Mouse (Mus musculus): Measurements from ENCODE around the gene Tpx2.

Gene Tpx2

DNA sequence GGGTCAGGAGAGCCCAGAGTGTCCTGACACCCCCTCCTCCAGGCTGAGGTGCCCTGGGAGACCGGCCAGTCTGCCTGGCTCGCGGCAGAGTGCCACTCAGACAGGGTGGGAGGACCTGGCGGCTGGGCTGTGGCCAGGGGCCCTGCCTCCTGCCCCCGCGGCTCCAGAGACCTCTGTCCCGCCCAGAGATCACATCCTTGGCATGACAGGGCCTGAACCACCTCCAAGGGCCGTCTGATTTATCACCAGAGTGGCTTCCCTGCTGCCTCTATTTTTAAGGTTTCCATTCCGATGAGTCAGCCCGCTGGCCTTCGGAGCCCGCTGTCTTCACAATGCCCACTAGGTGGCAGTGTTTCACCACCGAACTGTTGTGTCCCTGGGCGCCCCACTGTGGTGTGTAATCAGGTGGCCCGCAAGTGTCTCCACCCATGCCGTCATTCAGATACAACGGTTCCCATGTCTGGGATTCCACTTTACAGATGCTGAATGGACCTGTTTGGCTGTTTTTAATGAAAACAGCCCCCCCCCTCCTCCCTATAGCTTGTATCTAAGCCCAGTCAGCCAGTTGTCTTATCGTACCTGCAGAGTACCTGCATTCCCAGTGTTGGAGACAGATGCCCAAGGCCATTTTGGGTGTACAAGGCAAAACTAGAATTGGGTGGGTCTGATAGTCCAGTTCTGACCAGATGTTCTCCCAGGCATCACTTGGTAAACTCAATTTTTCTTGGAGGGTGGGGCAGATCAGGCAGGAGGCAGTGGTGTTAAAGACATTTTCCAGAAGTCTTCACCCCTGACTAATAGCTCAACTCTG is 66.8 kb downstream of the Tpx2 start:
- DNase-seq (ENCODE audit: low spot score in 2 of 2): peak; percentile 75 to 77

DNA sequence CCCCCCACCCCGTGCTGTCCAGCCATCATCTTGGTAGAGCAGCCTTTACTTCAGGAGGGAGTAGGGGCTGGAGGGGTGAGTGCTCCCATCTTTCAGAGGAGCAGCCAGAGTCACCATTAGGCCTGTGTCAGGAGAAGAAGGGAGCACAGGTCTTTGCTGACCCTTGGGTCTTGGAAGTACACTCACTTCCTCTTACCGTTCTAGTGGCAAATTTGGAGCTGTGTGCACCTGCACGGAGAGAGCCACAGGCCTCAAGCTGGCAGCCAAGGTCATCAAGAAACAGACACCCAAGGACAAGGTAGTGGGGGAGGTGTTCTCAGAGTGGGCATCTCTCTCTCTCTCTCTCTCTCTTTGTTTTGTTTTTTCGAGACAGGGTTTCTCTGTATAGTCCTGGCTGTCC is 67.7 kb downstream of the Tpx2 start:
- no peak for DNase-seq (ENCODE audit: low spot score in 2 of 2)

DNA sequence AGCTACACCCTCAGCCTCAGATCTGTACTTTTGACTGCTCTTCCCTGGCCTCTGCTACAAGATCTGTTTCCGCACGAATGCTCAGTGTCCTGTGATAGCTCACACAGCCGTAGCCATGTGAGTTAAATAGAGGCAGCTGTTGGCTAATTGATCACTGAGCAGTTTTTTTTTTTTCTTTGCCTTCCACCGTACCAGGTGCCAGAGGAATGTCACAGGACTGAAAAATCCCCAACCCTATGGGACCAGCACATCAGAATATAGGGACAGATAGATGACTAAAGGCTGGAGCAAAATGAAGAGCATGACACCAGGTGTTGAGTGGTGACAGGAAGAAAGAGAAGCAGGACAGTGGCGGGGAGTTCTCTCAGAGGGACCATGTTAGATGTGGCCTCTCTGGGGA is 68.3 kb downstream of the Tpx2 start:
- DNase-seq (ENCODE audit: low spot score in 2 of 2): no peak

DNA sequence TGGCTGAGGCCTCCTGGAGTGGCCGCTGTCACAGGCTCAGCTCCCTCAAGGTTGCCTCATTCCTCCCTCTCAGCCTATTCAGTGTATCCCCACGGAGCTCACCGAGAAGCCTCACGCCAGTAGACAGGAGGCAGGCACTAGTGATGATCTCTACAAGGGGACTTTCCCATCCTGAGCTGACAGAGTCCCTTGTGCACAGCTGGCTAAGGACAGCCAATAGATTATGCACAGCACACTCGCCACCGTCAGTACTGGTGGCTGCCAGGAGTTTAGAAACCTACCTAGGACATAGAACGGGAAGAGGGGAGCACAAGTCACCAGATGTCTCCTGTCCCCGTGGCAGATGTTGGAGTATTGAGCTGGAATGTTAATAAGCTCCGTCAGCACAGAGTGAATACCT is 69.9 kb downstream of the Tpx2 start:
- no peak for DNase-seq (ENCODE audit: low spot score in 2 of 2)

DNA sequence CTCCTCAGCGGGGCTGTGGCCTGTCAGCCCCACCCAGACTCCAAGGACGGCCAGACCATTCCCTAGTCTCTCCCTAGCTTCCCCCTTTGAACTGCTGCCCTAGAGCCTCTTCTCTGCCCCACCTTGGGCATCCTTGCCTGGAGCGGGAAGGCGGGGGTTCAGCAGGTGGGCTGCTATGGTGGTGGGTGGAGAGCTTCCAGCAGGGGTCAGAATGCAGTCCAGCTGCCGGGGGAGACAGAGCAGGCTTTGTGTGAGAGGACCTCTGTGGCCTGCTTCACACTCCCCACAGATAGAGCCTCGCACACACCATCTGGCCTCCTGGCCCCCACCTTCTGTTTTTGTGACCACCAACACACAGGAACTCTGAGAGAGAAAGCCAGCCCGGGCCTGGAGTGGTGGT is 74.6 kb downstream of the Tpx2 start:
- no peak for DNase-seq (ENCODE audit: low spot score in 2 of 2)

DNA sequence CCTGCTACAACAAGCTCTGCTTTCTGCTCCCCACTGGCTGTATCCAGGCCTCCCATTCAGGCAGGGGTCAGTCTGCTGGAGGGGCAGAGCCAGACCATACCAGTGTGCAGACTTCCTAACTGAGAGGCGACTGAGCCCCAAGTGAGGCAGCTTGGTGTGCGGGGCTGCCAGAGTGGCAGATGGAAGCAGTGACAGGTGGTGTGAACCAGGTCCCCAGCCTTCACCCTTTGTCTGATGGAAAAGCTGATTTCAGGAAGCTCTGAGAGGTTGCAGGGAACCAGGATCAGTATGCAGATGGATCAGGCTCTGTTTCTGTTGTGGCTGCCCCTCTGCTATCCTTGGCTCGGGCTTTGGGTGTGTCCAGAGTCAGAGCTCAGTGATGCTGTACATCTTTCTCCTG is 75.9 kb downstream of the Tpx2 start:
- no peak for DNase-seq (ENCODE audit: low spot score in 2 of 2)

DNA sequence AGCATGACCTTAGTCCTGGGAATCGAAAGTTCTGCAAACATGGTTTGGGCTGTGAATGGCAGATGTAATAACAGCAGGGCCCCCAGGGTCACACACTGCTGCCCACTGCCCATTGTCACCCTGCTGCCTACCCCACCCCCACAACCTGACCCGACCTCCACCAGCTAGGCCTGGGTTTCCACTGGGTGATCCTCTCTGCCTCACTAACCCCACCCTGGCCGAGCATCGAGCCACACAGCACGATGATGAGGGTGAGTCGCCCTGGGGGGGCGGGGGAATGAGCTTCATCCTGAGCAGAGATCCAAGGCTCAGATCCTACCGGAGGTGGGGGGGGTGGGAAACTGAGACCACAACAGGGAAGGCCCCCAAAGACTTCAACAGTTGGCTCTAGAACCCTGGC is 76.4 kb downstream of the Tpx2 start:
- no peak for DNase-seq (ENCODE audit: low spot score in 2 of 2)

DNA sequence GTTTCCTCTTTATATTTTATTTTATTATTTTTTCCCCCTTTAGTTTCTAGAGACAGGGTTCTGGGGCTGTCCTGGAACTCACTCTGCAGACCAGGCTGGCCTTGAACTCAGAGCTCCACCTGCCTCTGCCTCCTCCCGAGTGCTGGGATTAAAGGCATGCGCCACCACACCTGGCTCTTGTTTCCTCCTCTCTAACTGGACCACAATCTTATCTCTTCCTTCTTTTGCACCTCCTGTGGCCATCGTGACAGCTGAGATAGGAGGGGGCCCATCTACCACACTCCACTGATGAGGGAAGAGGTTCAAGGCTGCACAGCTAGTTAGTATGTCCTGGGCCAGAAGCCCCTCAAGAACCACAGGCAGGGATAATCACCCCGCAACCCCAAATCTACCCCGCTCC is 76.8 kb downstream of the Tpx2 start:
- DNase-seq (ENCODE audit: low spot score in 2 of 2): no peak

DNA sequence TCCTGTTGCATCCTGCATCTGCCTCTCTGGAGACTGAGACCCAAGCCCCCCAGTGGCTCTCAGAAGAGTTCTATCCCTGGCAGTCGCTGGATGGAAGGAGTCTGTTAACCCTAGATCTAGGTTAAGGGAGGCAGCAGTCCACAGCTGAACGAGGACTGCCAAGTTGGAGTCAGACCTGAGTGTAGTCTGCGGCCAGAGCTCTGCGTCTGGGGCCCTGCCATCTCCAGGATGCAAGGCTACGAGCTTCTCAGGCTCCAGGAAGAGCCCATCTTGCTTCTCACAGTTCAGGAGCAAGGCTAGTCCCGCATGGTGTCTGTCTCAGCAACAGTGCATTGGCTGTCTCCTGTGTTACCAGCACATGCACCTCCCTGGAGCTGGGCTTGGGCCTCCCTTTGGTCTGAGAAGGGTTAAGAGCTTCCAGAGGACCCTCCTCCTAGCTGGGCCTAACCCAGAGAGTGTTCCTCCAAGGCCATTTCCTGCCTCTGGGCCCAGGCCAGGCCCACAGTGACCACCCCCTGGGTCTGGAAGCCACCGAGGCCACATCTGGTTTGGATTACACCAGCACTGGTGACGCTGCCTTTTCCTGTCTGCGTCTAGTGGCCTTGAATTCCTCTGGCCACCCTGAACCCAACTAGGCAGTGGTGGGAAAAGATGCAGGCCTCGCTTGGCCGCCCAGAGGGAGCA is 77.6 kb downstream of the Tpx2 start:
- no peak for DNase-seq (ENCODE audit: low spot score in 2 of 2)

DNA sequence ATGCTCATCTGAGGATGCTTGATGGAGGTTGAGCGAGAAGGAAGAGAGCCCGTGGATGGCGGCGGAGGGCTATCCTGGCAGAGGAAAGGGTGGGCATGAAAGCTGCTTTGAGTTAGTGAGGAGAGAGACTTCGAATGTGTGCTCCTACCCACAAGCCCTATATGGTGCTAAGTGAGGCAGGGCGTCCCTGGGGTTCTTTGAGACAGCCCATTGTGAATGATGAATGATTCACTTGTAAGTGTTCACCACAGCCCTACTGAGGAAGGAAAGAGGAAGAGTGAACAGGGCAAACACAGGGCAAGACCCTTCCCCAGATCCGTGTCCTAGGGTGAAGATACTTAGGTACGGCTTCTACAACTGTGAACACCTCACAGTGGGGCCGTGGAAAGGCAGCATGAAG is 79.1 kb downstream of the Tpx2 start:
- no peak for DNase-seq (ENCODE audit: low spot score in 2 of 2)

DNA sequence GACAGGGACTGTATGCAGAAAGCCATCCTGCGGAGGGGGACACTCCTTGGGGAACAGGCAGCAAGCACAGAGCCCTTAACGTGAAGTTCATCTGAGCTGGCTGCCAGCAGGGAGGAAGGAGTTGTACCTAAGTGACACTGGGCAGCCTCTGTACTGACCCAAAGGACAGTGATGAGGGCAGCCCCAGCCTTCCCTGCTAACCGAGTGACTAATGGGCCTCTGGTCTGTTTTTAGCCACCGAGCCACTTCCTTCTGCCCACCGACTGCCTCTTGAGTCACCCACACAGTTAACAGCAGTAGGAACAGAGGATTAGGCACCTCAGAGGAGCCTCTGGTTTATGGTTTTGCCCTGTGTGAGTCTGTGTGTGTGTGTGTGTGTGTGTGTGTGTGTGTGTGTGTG is 79.6 kb downstream of the Tpx2 start:
- no peak for DNase-seq (ENCODE audit: low spot score in 2 of 2)

DNA sequence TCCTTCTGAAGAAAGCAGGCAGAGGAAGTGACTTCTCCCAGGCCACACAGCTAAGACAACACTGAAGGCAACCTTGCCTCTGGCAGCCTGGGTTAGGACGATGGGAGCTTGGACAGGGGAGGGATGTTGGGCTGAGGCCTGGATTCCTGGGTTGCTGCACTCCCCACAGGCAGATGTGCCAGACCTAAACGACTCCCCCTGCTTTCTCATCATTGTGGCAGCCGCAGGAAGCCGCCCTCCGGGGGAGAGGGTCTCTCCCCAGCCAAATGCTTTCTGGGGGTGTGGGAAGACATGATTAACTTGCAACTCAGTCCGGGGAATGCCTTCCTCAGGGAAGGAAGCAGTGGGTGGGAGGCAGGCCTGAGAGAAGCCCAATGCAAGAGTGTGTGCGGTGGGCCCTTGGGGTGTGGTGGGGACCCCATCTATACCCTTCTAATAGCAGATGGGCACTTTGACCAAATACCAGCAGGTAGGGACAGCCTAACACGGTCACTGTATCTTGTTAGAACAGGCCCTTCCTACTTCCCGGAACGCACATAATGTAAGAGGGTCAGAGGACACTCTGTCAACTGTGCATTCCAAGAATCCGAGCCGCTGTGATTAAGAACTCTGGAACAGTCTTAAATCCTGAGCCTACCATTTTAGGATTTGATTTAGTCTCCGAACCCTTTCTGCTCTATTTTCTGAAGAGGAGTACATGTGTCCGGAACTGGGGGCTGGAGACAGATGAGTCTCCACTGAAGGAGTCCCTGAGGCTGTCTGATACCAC is 80.6 kb downstream of the Tpx2 start:
- DNase-seq (ENCODE audit: low spot score in 2 of 2): no peak

DNA sequence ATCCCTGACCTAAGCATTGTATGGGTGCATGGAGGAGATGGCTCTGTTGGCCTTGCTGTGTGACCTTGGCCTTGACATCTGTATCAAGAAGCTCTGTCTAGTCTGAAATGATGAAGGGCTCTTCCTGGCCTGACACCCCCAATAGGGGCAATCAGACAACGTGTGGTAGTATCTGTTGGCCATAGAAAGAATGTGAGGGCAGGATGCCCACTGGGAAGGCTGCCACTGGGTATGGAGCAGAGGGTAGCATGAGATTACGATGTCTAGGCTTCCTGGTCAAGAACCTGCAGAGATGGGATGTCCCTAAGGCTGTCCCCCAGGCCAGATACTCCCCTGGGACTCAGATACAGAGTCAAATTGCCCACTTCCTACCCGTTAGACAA is 81.2 kb downstream of the Tpx2 start:
- no peak for DNase-seq (ENCODE audit: low spot score in 2 of 2)

DNA sequence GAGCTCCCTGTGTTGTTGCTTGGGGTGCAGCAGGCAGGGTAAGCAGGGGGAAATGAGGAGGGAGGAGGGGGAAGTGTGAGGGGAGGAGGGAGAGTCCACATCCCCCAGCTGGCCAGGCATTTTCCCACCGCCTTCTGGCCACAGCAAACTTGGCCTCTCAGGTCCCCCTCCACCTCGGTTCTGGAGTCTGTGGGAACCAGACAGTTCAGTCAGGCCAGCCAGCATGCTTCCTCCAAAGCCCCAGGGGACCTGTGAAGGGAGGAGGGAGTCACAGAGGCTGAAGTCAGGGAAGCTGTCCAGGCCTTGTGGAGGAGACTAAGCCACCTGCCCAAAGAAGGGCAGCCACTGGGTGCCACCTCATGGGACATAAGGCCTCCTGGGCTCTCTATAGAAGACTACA is 82.5 kb downstream of the Tpx2 start:
- DNase-seq (ENCODE audit: low spot score in 2 of 2): no peak

DNA sequence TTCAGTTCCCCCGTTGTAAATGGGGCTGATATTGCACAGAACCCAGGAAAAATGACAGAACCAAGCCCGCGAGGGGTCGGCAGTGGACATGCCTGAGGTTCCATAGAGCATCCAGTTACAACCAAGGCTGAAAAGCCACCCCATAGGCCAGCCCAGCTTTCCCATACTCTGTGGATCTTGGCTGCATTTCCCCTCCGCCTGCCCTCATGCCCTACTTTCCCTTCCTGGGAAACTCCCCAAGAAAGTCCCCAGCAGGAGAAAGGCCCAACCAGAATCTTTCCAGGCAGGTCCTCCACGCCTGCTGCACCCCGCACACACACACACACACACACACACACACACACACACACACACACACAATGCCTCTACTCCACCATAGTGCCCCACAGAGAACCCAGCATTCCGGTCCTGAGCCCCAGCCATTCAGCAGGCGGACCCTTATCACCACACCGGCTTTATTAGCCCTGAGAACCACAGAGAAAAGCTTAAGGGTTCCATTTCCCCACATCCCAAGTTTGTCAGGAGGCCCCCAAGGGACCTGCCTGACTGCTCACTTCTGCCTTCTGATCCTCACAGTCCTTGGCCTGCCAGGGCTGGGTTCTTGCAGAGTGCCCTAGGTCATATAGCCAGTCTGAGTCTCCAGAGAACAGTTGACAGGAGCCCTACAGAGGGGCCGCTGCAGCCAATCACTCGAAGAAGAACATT is 83.8 kb downstream of the Tpx2 start:
- no peak for DNase-seq (ENCODE audit: low spot score in 2 of 2)

DNA sequence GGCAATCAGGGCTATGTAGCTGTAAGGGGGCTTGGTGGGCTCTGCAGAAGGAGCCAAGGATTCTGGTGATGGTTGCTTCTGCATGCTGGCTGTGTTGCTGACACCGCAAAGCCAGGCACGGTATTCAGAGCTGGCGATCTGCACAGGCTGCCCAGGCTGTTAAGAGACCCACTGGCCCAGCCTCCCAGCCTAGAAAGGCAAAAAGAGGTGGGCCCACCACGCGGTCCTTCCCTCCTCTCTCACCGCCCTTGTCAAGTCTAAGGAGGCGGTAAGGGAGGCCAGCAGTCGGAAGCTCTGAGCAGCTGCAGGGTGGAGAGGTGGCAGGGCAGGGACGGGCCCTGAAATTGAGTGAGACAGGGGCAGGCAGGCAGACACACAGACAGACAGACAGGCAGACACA is 85.3 kb downstream of the Tpx2 start, which contains the start of gene Foxs1:
Gene Foxs1, minus strand, starts transcription at position 161 of the 400 bp plus-strand sequence.
- DNase-seq (ENCODE audit: low spot score in 2 of 2): no peak

DNA sequence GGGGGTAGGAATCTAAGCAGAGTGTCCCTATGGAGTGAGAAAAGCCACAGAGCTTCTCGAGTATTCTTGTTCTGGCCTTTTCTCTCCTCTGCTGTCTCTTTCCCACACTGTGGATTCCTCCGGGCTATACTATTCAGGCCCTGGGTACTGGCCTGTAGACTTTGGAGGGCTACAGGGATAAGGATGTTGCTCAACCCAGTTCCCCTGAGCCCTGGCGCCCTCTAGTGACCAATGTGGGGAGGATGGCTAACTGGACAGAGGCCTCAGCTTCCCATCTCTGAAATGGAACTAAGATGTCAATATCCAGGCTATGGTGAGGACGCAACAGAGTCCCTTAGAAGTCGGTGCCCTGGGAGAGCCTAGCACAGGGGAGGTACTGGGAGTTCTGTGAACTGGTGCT is 85.8 kb downstream of the Tpx2 start:
- peak in 1 of 2 experiments; percentile 29 for DNase-seq (ENCODE audit: low spot score in 2 of 2)

DNA sequence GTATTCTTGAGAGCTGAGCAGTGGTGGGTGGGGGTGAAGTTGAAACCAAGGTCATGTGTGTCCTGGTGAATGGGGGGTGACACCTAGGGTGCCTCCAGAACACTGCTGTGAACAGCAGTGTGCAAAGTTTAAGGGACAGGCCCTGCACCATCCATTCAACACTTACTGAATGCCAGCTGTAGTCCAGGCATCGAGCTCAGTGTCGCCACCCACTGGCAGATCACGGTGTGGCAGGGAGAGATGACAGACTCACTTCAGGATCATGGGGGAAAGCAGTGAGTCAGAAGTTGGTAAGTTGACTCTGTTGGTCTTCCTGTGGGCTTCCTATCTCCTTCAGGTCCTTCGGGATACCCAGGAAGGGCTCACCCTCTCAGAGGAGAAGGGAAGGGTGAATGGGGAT is 92.1 kb downstream of the Tpx2 start:
- peak; percentile 28 to 40 for DNase-seq (ENCODE audit: low spot score in 2 of 2)

DNA sequence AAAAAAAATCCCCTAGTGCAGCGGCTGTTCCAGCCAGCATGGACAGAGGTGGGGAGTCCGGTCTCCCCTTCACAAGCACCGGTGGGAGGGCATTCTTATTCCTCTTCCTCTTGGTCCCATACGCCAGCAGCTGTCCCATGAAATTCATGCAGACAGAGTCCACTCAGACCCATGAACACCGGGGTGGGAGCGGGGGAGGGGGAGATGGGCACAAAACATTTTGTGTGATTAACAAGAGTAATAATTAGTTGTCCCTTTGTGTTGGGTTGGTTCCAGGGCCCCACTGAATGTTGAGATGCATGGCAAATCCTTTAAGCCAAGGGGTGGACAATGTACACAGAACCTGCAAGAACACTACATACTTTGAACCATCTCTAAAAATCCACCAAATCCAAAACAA is 93.3 kb downstream of the Tpx2 start:
- DNase-seq (ENCODE audit: low spot score in 2 of 2): no peak

DNA sequence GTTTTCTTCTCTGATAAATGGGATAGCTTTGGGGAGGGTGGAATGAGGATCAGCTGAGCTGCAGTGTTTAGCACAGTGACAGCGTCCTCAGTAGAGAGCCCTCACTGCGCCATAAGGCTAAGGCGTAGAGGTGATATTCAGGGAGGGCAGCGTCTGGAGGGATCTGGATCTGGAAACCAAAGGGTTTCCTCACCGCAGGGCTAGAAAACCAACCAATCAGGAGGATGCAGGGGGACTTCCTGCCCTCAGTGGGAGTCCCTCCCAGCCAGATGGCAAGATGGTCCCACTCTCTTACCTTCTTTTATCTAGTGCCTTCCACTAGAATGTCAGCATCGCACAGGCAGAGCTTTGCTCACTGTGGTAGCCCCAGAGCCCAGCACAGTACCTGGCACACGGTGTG is 94.0 kb downstream of the Tpx2 start:
- no peak for DNase-seq (ENCODE audit: low spot score in 2 of 2)

DNA sequence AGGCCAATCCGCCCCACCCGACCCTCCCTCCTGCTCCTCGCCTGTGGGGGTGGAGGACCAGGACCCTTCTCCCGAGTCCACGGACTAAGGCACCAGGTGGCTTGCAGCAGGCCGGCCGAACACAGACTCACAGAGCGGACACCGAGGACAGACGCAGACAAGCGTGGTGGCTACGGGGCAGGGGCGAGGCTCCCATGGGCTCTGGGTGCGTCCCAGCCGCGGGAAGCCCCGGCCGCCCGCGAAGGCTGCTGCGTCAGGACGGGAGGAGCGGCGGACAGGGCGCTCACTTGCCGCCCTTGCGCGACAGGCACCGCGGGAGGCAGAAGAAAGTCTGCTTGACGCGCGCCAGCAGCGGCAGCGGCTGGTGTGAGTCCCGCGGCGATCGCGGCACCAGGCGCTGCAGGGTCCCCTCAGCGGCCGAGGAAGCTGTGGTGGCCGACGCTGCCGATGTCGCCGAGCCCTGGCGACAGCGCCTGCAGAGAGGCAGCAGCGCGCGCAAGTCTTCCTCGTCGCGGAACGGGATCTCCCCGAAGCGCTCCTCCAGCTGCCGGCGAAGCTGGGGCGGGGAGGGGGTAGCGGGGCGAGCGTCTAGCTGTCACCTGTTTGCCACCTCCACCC is 95.2 kb downstream of the Tpx2 start:
- no peak for DNase-seq (ENCODE audit: low spot score in 2 of 2)

DNA sequence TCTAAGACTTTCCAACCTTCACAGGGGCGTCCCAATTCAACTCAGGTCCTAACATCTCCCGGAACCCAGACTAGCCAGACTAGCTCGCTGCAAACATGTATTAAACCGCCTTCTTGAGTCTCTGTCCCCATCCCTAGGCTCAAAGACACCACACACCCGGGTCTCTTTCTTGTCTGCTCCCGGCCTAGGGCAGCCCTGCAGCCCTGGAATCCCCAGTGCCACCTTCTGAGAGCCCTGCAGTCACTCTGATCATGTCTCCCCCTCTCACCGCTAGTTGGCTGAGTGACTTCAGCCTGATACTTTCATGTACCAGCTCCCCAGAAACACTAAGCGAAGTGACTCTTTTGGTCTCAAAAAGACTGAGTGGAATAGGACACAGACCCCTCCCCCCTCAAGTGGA is 95.8 kb downstream of the Tpx2 start:
- no peak for DNase-seq (ENCODE audit: low spot score in 2 of 2)
